Mouse (Mus musculus) forebrain, embryonic 12.5 days (tissue): ENCODE data around the gene Meis1. TPM values are rescaled to one million over a fixed set of nuclear protein-coding genes. Genes with fewer than 3 reads are reported as not detected.

ENCODE experiments used
- ATAC-seq: fragments of 200-750 bp; cut with Nextera tagmentation; 2 replicates; pipeline ENCODE4 v1.8.0; 2017; ENCODE audit warnings: moderate TSS enrichment; ENCODE audit not compliant: low FRiP score
- H3K27ac ChIP-seq: fragments of 300-500 bp; sonication (generic); 2 replicates; pipeline ENCODE4 v1.5.1; 2016; ENCODE audit warnings: mild to moderate bottlenecking
- H3K27me3 ChIP-seq: fragments of 300-500 bp; sonication (generic); 2 replicates; pipeline ENCODE4 v1.6.1; 2016; ENCODE audit warnings: mild to moderate bottlenecking
- H3K36me3 ChIP-seq: fragments of 300-500 bp; sonication (generic); replicated peaks from 2 replicates; pipeline ENCODE4 v1.6.1; 2016; ENCODE audit warnings: mild to moderate bottlenecking
- H3K4me1 ChIP-seq: fragments of 300-500 bp; sonication (generic); 2 replicates; pipeline ENCODE4 v1.6.1; 2016
- H3K4me2 ChIP-seq: fragments of 300-500 bp; sonication (generic); 2 replicates; pipeline ENCODE4 v1.6.1; 2016; ENCODE audit warnings: mild to moderate bottlenecking, moderate library complexity
- H3K4me3 ChIP-seq: fragments of 300-500 bp; sonication (generic); replicated peaks from 2 replicates; pipeline ENCODE4 v1.5.1; 2016; ENCODE audit warnings: mild to moderate bottlenecking
- H3K9ac ChIP-seq: fragments of 300-500 bp; sonication (generic); 2 replicates; pipeline ENCODE4 v1.6.1; 2016; ENCODE audit warnings: mild to moderate bottlenecking
- H3K9me3 ChIP-seq: fragments of 300-500 bp; sonication (generic); 2 replicates; pipeline ENCODE4 v1.6.1; 2016
- WGBS: fragments of 180-500 bp; shearing (Covaris S2); methylation state at CpG from one replicate; pipeline ENCODE4 v1.1.7; 2016; 5-methylcytosine and 5-hydroxymethylcytosine counted together
- polyA plus RNA-seq: library from polyadenylated mRNA; unstranded; fragments of >200 nt; fragmentation: Nextera tagmentation; extraction: Ambion mirVana; gene quantifications from 2 replicates; pipeline ENCODE4 v1.2.1, GENCODE M21; 2016

Gene Meis1
- polyA plus RNA-seq, 1 experiment from 2014 or later = 44.8 TPM

- Histone ChIP-seq H3K27me3 (peaks cover 29% of the 10 kb centered on the region), H3K9ac (no peak overlapping the region), H3K4me3 (no peak overlapping the region), H3K9me3 (0 out of 2 replicates have a peak, but pooled peaks cover 4% of the 10 kb centered on the region), H3K36me3 (no peaks in the 10 kb centered on the region), H3K4me1 (peaks cover 14% of the 10 kb centered on the region), H3K4me2 (no peak overlapping the region), H3K27ac (no peak overlapping the region)
- 56% methylated on average over 6 of the region's 6 CpGs for WGBS
- ATAC-seq = no peak
Measured at GRCm38 (mm10) chr11:18866198-18866836, 152.5 kb downstream of the Meis1 start.

GRCm38 (mm10) chr11:18850772-18851171, 168.0 kb downstream of the Meis1 start:
- no peak for ATAC-seq
- H3K9me3 ChIP-seq = no peaks in the 10 kb centered on the region
- H3K27me3 ChIP-seq = no peaks in the 10 kb centered on the region
- H3K4me1 ChIP-seq = no peaks in the 10 kb centered on the region
- H3K9ac ChIP-seq = no peak overlapping the region
- no peak overlapping the region for H3K27ac ChIP-seq
- no peak overlapping the region for H3K4me2 ChIP-seq
- 88% methylated on average over 4 of the region's 4 CpGs for WGBS
- no peak overlapping the region for H3K4me3 ChIP-seq
- no peaks in the 10 kb centered on the region for H3K36me3 ChIP-seq

GRCm38 (mm10) chr11:18847650-18848049, 171.1 kb downstream of the Meis1 start:
- H3K9ac ChIP-seq = no peak overlapping the region
- ATAC-seq = no peak
- no peak overlapping the region for H3K27ac ChIP-seq
- H3K9me3 ChIP-seq = no peaks in the 10 kb centered on the region
- no peak overlapping the region for H3K4me2 ChIP-seq
- H3K4me1 ChIP-seq = no peaks in the 10 kb centered on the region
- H3K27me3 ChIP-seq = no peaks in the 10 kb centered on the region
- H3K36me3 ChIP-seq = no peaks in the 10 kb centered on the region
- H3K4me3 ChIP-seq = no peak overlapping the region
- WGBS = 88% methylated on average over 3 of the region's 3 CpGs

GRCm38 (mm10) chr11:18846472-18846871, 172.3 kb downstream of the Meis1 start:
- Histone ChIP-seq H3K9ac (no peak overlapping the region), H3K36me3 (no peaks in the 10 kb centered on the region), H3K27me3 (no peaks in the 10 kb centered on the region), H3K4me1 (no peaks in the 10 kb centered on the region), H3K4me2 (no peak overlapping the region), H3K4me3 (no peak overlapping the region), H3K27ac (no peak overlapping the region), H3K9me3 (no peaks in the 10 kb centered on the region)
- WGBS = 89% methylated on average over 4 of the region's 4 CpGs
- ATAC-seq = no peak

GRCm38 (mm10) chr11:18845900-18846299, 172.9 kb downstream of the Meis1 start:
- no peak overlapping the region for H3K4me3 ChIP-seq
- H3K4me1 ChIP-seq = no peaks in the 10 kb centered on the region
- no peaks in the 10 kb centered on the region for H3K27me3 ChIP-seq
- H3K9ac ChIP-seq = no peak overlapping the region
- no peak overlapping the region for H3K4me2 ChIP-seq
- 91% methylated on average over 3 of the region's 3 CpGs for WGBS
- ATAC-seq = no peak
- no peaks in the 10 kb centered on the region for H3K9me3 ChIP-seq
- H3K36me3 ChIP-seq = no peaks in the 10 kb centered on the region
- no peak overlapping the region for H3K27ac ChIP-seq

- Histone ChIP-seq H3K27me3 (no peaks in the 10 kb centered on the region), H3K27ac (no peak overlapping the region), H3K9me3 (no peaks in the 10 kb centered on the region), H3K36me3 (no peaks in the 10 kb centered on the region), H3K4me1 (no peaks in the 10 kb centered on the region), H3K4me2 (no peak overlapping the region), H3K9ac (no peak overlapping the region), H3K4me3 (no peak overlapping the region)
- no peak for ATAC-seq
- WGBS = 91% methylated on average over 6 of the region's 6 CpGs
Measured at GRCm38 (mm10) chr11:18845466-18845865, 173.3 kb downstream of the Meis1 start.

- Histone ChIP-seq H3K4me1 (no peaks in the 10 kb centered on the region), H3K9me3 (no peaks in the 10 kb centered on the region), H3K27me3 (no peaks in the 10 kb centered on the region), H3K9ac (no peak overlapping the region), H3K27ac (no peak overlapping the region), H3K4me3 (no peak overlapping the region), H3K4me2 (no peak overlapping the region), H3K36me3 (no peaks in the 10 kb centered on the region)
- no peak for ATAC-seq
Measured at GRCm38 (mm10) chr11:18830087-18830486, 188.7 kb downstream of the Meis1 start.
